Mouse (Mus musculus) thymus, adult 2 months (tissue): ENCODE measurements around the gene Dhrs7b. TPM values are rescaled to one million over a fixed set of nuclear protein-coding genes. Genes with fewer than 3 reads are reported as not detected.
"Not testable (repeated sequence)": the region's sequence is repeated elsewhere in the genome, so short reads cannot be mapped to it uniquely, and the experiment has no call there.

ENCODE experiments used
- DNase-seq: peaks from one replicate; pipeline ENCODE4 v3.0.0; 2021
- H3K27ac ChIP-seq: fragments of 200-500 bp; 2 replicates; pipeline ENCODE4 v1.5.1; 2012; ENCODE audit warnings: low read length, control low read depth; ENCODE audit not compliant: control insufficient read depth, insufficient read depth
- H3K27me3 ChIP-seq: fragments of 200-500 bp; 2 replicates; pipeline ENCODE4 v1.6.1; 2012; ENCODE audit warnings: mild to moderate bottlenecking, low read length, moderate library complexity, mixed read lengths; ENCODE audit not compliant: control insufficient read depth, insufficient read depth
- H3K36me3 ChIP-seq: fragments of 200-500 bp; 2 replicates; pipeline ENCODE4 v1.6.1; 2012; ENCODE audit warnings: mild to moderate bottlenecking, low read length, moderate library complexity; ENCODE audit not compliant: control insufficient read depth, insufficient read depth
- H3K4me1 ChIP-seq: fragments of 200-500 bp; replicated peaks from 2 replicates; pipeline ENCODE4 v1.6.1; 2012; ENCODE audit warnings: low read length; ENCODE audit not compliant: control insufficient read depth, insufficient read depth
- H3K4me3 ChIP-seq: fragments of 200-500 bp; 2 replicates; pipeline ENCODE4 v1.5.1; 2012; ENCODE audit warnings: mild to moderate bottlenecking, low read length, control low read depth, moderate library complexity; ENCODE audit not compliant: control insufficient read depth, insufficient read depth
- CTCF ChIP-seq: fragments of 200-500 bp; IDR thresholded peaks from 2 replicates; pipeline ENCODE4 v1.5.1; 2012; ENCODE audit warnings: mild to moderate bottlenecking, control low read depth, low read length, moderate library complexity, borderline replicate concordance; ENCODE audit not compliant: control insufficient read depth, poor library complexity, insufficient read depth; ENCODE audit errors: extremely low read depth
- POLR2A ChIP-seq: fragments of 200-500 bp; IDR thresholded peaks from 2 replicates; pipeline ENCODE4 v1.6.1; 2012; ENCODE audit warnings: mild to moderate bottlenecking, low read length, control low read depth, moderate library complexity; ENCODE audit not compliant: control insufficient read depth, poor library complexity, insufficient read depth; ENCODE audit errors: extremely low read depth
- WGBS: fragments of 180-500 bp; shearing (Covaris S2); methylation state at CpG from one replicate; pipeline ENCODE4 v1.1.7; 2018; 5-methylcytosine and 5-hydroxymethylcytosine counted together
- polyA plus RNA-seq: library from polyadenylated mRNA; depleted of rRNA; stranded (reverse); fragments of >200 nt; gene quantifications from 2 replicates; pipeline ENCODE4 v1.2.3, GENCODE M21; 2012

Dhrs7b gene
- polyA plus RNA-seq, 1 experiment: 17.3 TPM

DNA sequence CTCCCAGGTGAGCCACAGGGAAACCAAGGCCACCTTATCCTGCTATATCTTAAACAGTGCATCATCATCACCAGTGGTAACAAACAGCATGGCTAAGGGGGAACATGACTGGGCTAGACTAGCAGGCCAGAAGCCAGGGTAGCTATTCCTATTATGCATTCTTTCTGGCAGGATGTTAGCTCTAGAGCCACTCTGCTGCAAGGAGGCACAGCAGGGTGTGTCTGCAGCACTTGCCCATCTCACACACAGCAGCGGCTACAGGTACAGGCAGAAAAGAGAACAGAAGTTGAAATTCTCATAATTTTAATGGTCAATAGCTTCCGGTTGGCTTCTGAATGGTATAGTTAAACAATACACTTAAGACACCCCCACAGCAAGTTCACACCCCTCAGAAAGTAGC, 33.7 kb downstream of the Dhrs7b start:
- Histone ChIP-seq H3K27ac (no peak overlapping the region), H3K27me3 (no peaks in the 10 kb centered on the region), H3K4me3 (no peak overlapping the region), H3K36me3 (peaks cover 31% of the 10 kb centered on the region), H3K4me1 (no peaks in the 10 kb centered on the region)
- WGBS: 100% methylated on average over 2 of the region's 2 CpGs
- DNase-seq: no peak
- TF ChIP-seq CTCF: no peak
- no peak for TF ChIP-seq POLR2A

DNA sequence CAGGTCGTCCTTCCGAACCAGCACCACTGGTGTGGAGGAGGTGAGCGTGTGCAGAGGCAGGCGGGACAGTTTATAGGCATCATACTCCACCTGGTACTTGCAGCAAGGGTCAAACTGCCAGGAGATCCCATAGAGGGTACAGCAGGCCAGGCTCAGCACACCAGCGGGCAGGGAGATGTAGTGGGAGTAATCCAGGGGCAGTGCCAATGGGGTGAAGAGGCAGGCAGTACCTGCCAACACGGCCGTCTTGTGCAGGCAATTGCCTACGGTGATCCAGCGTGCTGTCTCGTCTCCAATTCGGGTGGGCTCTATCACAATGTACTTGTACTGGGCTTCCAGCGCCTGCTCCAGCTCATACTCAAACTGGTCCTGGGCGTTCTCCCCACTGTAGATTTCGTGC, 34.5 kb downstream of the Dhrs7b start:
- Histone ChIP-seq H3K4me3 (no peak overlapping the region), H3K27me3 (no peaks in the 10 kb centered on the region), H3K4me1 (no peaks in the 10 kb centered on the region), H3K27ac (no peak overlapping the region), H3K36me3 (peaks cover 31% of the 10 kb centered on the region)
- no peak for DNase-seq
- TF ChIP-seq CTCF (no peak), POLR2A (no peak)
- 96% methylated on average over 14 of the region's 14 CpGs for WGBS

DNA sequence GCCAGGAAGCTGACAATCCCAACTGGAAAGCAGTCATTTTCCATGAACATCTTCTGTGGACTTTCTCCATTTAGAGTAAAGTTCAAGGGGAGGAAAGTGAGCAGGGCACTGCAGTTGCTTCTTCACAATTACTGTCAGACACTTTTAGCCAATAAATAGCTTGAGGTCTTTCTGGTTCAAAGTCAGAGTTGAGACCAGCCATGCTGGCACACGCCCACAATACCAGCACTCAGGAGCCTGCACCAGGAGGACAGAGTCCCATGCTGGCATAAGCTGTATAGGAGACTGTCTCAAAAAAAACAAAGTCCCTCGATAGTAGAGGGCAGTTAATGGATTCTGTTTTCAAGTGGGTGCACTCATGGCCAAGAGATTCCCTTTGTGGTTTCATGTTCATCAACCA, 35.6 kb downstream of the Dhrs7b start:
- WGBS: 85% methylated on average over 2 of the region's 2 CpGs
- no peak for DNase-seq
- Histone ChIP-seq H3K36me3 (peaks cover 31% of the 10 kb centered on the region), H3K4me1 (no peaks in the 10 kb centered on the region), H3K27ac (no peak overlapping the region), H3K27me3 (no peaks in the 10 kb centered on the region), H3K4me3 (no peak overlapping the region)
- TF ChIP-seq POLR2A: no peak
- no peak for TF ChIP-seq CTCF

DNA sequence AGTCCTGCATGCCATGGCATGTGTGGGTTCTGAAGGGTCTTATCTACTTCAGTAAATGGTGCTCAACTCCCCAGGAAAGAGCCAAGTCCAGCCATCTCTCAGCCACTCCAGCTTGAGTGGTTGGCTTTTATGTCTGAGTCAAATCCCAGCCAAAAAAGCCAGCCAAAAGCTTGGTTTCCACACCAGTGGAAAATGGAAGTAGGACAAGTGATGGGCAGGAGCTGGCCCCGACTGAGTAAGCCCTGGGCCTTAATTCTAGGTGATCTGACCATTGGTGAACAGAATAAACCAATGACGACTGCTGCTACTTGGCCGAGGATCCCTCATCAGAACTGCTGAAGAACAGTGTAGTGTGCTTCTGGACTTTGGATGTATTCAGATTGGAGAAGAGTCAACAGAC, 37.0 kb downstream of the Dhrs7b start:
- Histone ChIP-seq H3K27me3 (no peaks in the 10 kb centered on the region), H3K27ac (no peak overlapping the region), H3K4me3 (no peak overlapping the region), H3K36me3 (peaks cover 24% of the 10 kb centered on the region), H3K4me1 (no peaks in the 10 kb centered on the region; the same call in 1 of the 2 replicates)
- DNase-seq: no peak
- TF ChIP-seq POLR2A (no peak), CTCF (no peak)
- 93% methylated on average over 3 of the region's 3 CpGs for WGBS

DNA sequence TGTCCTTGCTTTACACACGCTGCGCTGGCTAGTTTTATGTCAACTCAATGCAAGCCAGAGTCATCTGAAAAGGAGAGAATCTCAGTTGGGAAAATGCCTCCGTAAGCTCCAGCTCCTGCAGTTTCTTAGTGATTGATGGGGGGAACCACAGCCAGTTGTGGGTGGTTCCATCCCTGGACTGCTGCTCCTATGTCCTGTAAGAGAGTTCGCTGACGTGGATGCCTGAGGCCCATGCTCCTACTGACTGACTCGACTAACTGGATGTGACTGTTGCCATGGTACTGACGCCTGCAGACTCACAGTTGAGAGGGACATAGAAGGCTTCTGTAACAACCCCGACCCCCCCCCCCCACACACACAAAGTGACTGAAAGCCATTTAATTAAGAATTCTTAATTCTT, 37.5 kb downstream of the Dhrs7b start:
- TF ChIP-seq POLR2A (no peak), CTCF (no peak)

DNA sequence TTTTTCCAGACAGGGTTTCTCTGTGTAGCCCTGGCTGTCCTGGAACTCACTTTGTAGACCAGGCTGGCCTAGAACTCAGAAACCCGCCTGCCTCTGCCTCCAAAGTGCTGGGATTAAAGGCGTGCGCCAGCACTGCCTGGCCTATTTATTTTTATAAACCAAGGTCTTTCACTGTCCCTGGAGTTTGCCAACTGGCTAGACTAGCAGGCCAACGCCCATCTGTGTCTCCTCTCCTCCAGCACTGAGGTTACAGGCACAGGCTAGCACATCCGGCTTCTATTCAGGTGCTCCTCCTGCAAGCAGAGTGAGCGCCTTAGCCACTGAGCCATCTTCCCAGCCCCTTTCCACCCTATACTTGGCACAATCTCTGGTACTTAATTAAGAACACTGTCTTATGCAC, 39.0 kb downstream of the Dhrs7b start:
- not testable (repeated sequence) for H3K27me3 ChIP-seq, H3K36me3 ChIP-seq, DNase-seq, H3K27ac ChIP-seq, H3K4me3 ChIP-seq
- 92% methylated on average over 6 of the region's 6 CpGs for WGBS
- peaks cover 16% of the 10 kb centered on the region for H3K4me1 ChIP-seq

More for the DNA sequence above, 37.5 kb downstream of the Dhrs7b start:
- no peak for DNase-seq
- Histone ChIP-seq H3K27me3 (no peaks in the 10 kb centered on the region), H3K4me3 (no peak overlapping the region), H3K4me1 (peaks cover 2% of the 10 kb centered on the region), H3K27ac (no peak overlapping the region), H3K36me3 (peaks cover 21% of the 10 kb centered on the region)
- WGBS: 92% methylated on average over 8 of the region's 8 CpGs

DNA sequence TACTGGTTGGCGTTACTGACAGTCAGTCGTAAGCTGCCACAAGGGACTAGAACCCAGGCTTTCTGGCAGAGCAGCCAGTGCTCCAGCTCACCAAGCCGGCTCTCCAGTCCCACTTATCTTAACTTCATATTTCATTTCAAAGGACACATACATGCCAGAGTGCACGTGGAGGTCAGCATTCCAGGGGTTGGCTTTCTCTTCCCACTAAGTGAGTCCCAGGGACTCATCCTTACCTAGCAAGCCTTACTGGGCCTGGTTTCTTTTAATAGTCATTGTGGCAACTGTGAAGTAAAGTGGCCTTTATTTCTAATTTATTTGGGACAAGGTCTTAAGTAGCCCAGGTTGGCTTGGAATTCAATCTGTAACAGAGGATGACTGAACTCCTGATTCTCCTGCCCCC, 41.0 kb downstream of the Dhrs7b start:
- Histone ChIP-seq H3K27me3 (no peaks in the 10 kb centered on the region), H3K36me3 (no peaks in the 10 kb centered on the region), H3K27ac (no peak overlapping the region), H3K4me1 (peaks cover 22% of the 10 kb centered on the region), H3K4me3 (no peak overlapping the region)
- 93% methylated on average over 4 of the region's 4 CpGs for WGBS
- no peak for DNase-seq
- TF ChIP-seq POLR2A (no peak), CTCF (no peak)
